Mouse (Mus musculus) E14TG2a.4 (cell line): ENCODE data around the gene Bcl11a.

Experiments
- H3K27me3 ChIP-seq: 2 replicates; pipeline ENCODE4 v1.6.1; 2014; ENCODE audit warnings: low read length, control low read depth; ENCODE audit not compliant: insufficient read depth
- H3K36me3 ChIP-seq: 2 replicates; pipeline ENCODE4 v1.6.1; 2014; ENCODE audit warnings: low read length, control low read depth; ENCODE audit not compliant: insufficient read depth
- H3K4me1 ChIP-seq: replicated peaks from 2 replicates; pipeline ENCODE4 v1.6.1; 2014; ENCODE audit warnings: low read depth, low read length, control low read depth
- H3K4me3 ChIP-seq: replicated peaks from 2 replicates; pipeline ENCODE4 v1.5.1; 2014; ENCODE audit warnings: mild to moderate bottlenecking, low read length
- H3K9me3 ChIP-seq: 2 replicates; pipeline ENCODE4 v1.6.1; 2014; ENCODE audit warnings: low read length, control low read depth
- CTCF ChIP-seq: conservative IDR thresholded peaks from 2 replicates; pipeline ENCODE4 v1.5.1; 2014; ENCODE audit warnings: low read length
- NANOG ChIP-seq: IDR thresholded peaks from 2 replicates; pipeline ENCODE4 v1.6.1; 2014; ENCODE audit warnings: borderline replicate concordance, low read length, mixed read lengths
- POU5F1 ChIP-seq: IDR thresholded peaks from 2 replicates; pipeline ENCODE4 v1.6.1; 2014; ENCODE audit warnings: low read length, borderline replicate concordance

The Bcl11a gene

DNA sequence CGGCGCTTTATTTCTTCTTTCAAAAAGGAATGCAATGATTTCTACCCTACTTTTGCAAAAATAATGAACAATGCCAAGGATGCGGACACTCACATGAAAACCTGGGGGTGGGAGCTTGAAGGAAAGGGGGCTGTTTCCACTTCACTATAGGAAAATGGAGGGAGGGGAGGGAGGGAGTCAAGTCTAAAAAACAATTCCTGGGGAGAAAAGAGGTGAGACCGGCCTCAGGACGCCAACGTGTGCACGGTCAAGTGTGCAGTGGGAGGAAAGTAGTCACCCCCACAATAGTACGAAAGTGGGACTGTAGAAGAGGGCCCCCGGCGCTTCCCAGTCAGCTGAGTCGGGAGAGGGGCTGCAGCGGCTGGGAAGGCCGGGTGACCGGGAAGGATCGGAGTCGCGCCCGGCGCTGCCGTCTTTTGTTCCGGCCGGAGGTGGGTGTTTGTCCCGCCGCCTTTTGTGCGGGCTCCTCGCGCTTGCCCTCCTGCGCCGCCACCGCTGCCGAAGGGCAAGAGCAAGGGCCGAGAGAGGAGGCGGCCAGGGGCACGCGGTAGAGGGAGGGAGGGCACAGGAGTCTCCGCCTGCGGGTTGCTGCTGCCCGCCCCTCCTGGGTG lies 955 bp downstream of the Bcl11a start:
- Histone ChIP-seq H3K9me3 (no peaks in the 10 kb centered on the region), H3K27me3 (peaks cover 68% of the 10 kb centered on the region), H3K36me3 (no peaks in the 10 kb centered on the region), H3K4me1 (peaks cover 66% of the 10 kb centered on the region), H3K4me3 (peak overlapping the region; percentile 79)
- TF ChIP-seq CTCF (no peak), NANOG (no peak), POU5F1 (no peak)

DNA sequence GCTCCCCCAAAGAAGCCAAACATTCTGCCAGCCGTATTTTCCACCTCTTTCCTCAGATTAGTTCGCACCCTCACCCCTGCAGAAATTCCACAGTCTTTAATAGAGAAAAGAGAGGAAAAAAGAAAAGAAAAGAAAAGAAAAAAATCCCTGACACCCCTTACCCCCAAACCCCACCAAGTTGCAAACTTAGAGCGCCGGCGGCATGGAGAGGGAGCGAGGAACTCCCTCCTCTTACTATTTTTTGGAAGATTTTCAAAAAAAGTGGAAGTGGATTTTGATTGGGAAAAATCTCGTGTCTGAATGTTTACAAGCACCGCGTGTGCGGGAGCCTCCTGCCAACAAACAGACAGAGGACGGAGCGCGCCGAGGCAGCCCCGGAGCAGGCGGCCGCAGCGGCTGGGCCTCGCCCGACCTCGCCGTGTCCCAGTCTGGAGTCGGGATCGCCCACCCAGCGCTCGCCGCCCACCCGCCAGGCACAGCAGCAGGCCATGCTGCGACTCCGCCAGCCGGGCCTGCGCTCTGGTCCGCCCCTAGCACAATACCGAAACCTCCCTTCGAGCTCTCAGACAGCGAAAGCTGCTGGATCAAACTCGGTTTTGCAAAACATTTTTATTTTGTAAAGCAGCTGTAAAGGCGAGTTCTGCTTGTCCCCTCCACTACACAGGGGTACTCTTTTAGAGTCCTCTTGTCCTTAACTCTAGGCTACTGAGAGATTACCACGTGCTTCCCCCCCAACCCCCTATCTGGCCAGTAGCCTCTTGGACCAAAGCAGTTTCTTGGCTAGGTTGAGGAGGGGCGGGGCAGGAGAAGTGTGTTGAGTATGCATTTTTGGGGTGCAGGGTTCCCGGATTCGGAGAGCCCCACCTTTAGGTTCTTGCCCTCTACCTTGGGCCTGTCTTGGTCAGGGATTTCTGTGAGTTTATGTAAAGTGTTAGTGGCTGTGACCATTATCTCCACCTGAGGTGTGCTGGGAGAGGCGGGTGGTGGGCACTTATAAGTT lies 1.8 kb downstream of the Bcl11a start:
- H3K9me3 ChIP-seq, result no peaks in the 10 kb centered on the region

DNA sequence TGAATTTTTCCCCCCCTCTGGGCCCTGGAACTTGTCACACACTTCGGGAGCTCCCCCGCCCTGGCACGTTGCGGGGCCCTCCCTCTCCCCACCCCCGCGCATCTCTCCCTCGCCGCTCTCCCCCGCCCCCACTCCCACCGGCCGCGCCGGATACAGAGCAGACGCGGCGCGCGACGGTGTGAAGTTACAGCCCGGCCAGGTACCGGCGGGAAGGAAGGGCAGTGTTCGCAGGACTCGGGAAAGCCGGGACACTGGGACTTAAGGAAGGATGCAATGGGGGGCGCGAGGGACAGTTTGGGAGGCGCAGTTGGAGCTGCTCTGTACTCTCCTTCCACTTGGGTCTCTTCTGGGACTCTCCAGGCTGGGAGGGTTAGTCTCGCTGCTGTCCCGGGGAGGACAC lies 2.7 kb downstream of the Bcl11a start:
- peaks cover 69% of the 10 kb centered on the region for H3K27me3 ChIP-seq
- H3K9me3 ChIP-seq, result no peaks in the 10 kb centered on the region
- no peaks in the 10 kb centered on the region; the same call in 1 of the 2 replicates for H3K36me3 ChIP-seq
- TF ChIP-seq CTCF (no peak), POU5F1 (no peak), NANOG (no peak)
- H3K4me3 ChIP-seq, result peak overlapping the region; percentile 79
- H3K4me1 ChIP-seq, result peaks cover 60% of the 10 kb centered on the region

More for the DNA sequence above, 1.8 kb downstream of the Bcl11a start:
- H3K4me3 ChIP-seq, result peak overlapping the region; percentile 79
- peaks cover 63% of the 10 kb centered on the region for H3K4me1 ChIP-seq
- TF ChIP-seq NANOG (no peak), CTCF (no peak), POU5F1 (no peak)
- H3K27me3 ChIP-seq, result peaks cover 65% of the 10 kb centered on the region
- H3K36me3 ChIP-seq, result no peaks in the 10 kb centered on the region

DNA sequence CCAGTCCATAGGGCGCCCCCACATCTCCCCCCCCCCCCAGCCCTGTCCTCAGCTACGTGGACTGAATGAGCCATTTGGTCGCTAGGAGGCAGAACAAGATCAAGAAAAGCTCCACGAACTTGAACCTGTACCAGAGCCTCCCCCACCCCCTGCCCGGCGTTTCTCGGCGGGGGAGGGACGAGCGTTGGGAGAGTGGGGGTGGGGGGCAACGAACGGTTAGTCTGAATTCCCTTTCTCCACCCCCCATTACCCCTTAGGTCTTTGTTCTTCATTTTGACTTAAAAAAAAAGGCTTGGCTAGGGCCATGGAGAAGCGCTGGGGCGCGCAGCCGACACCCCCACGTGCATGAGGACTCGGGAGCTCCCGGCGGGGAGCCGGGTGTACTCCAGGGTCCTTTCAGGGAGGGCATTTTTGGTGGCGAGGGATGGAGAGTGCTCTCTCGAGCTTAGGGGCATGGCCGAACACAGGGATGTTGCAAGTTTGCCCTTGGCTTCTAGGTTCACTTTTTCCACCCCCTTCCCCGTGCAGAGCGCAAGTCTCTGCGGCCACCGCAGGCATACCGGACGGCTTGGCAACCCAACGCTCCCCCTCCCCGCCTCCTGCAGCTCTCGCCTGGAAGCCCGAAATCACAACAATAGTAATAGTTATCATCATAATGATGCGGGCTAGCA lies 3.3 kb downstream of the Bcl11a start:
- peaks cover 69% of the 10 kb centered on the region for H3K27me3 ChIP-seq
- no peaks in the 10 kb centered on the region for H3K9me3 ChIP-seq
- H3K4me1 ChIP-seq, result peaks cover 60% of the 10 kb centered on the region
- H3K4me3 ChIP-seq, result peak overlapping the region; percentile 79
- peaks cover 4% of the 10 kb centered on the region; the same call in 1 of the 2 replicates for H3K36me3 ChIP-seq
- no peak; the same call in 1 of the 2 replicates for TF ChIP-seq POU5F1
- TF ChIP-seq NANOG, result no peak
- TF ChIP-seq CTCF, result no peak

DNA sequence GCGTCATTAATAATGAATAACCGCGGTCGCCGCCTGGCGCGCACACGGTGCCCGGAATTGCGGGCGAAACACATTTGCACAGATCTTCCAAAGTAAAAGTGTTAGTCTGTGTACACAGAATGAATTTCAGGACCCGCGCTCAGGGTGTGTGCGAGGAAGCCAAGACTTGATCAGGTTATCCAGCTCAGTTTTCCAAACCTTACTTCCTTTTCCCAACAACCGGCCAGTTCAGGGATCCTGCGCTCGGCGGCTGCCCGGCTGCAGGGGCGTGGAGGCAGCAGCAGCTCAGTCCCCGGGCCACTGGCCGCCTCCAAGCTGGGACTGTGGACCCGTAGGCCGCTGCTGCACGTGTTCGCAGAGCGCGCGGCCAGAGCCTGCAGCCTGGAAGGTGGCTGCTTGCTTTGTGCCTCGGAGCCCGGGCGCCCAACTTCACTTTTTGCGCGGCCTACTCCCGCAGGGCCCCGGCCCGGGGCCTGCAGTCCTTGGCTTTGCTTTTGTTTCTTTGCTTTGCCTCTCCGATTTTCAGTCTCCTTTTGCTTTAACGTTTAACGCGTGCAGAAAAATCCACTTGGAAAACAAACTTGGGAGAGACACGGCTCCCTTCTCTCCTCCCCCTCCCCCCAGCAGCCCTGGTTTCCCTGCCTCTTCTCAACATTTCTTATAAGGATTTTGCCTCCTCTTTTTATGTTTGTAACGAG lies 4.0 kb downstream of the Bcl11a start:
- TF ChIP-seq CTCF (no peak), NANOG (no peak), POU5F1 (no peak; the same call in 1 of the 2 replicates)
- Histone ChIP-seq H3K36me3 (peaks cover 4% of the 10 kb centered on the region; the same call in 1 of the 2 replicates), H3K9me3 (no peaks in the 10 kb centered on the region), H3K4me1 (peaks cover 62% of the 10 kb centered on the region), H3K4me3 (peak overlapping the region; percentile 79), H3K27me3 (peaks cover 67% of the 10 kb centered on the region)

DNA sequence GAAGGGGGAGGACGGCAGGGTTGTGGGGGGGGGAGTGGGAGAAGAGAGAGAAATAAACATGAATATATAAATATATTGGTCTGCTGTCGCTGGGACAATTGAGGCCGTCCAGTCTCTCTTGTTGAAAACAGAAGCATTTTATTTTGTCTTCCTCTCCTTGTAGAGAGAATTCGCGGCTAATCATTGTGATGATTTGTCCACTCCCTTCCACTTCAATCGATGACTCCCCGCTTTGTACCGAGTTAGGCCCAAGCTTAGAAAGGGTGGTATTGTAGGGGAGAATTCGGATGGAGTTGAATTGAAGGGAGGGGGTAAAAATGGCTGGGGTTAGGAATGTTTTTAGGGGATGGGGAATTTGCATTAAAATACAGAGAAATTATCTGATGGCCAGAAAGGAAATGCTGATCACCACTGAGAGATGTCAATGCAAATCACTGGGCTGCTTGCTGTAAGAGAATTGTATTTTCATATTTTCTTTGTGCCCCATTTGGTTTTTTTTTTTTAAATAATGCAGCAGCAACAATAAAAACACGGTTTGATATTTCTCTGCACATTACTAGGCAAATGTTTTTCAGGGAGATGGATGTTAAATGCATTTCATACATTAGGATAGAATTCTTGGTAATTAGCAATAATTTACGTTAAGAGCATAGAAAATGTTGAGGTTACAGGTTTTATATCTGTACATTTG lies 4.7 kb downstream of the Bcl11a start:
- peak overlapping the region; percentile 79 for H3K4me3 ChIP-seq
- peaks cover 10% of the 10 kb centered on the region; the same call in 1 of the 2 replicates for H3K36me3 ChIP-seq
- H3K9me3 ChIP-seq, result no peaks in the 10 kb centered on the region
- peaks cover 65% of the 10 kb centered on the region for H3K4me1 ChIP-seq
- H3K27me3 ChIP-seq, result peaks cover 60% of the 10 kb centered on the region
- TF ChIP-seq POU5F1 (no peak), CTCF (no peak), NANOG (no peak)

DNA sequence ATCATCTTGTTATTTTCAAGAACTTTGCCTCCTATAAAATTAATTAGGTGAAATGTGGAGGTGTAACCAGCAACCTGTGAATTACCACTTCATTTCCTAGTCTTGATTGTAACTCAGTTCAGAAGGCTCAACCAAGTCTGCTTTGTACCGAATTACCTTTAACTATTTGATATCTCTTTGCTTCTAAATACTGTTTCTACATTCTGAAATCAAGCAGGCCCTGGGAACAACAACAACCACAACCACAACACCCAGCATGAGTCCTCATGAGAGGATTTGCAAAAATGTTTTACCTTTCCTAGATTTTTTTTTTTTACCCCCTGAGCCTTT lies 5.2 kb downstream of the Bcl11a start:
- no peaks in the 10 kb centered on the region for H3K9me3 ChIP-seq
- peaks cover 57% of the 10 kb centered on the region for H3K27me3 ChIP-seq
- no peak for TF ChIP-seq CTCF
- no peak for TF ChIP-seq NANOG
- peaks cover 15% of the 10 kb centered on the region; the same call in 1 of the 2 replicates for H3K36me3 ChIP-seq
- H3K4me3 ChIP-seq, result no peak overlapping the region
- H3K4me1 ChIP-seq, result peaks cover 63% of the 10 kb centered on the region
